Mouse (Mus musculus): ENCODE data around the gene Mxi1.

Mxi1 gene

DNA sequence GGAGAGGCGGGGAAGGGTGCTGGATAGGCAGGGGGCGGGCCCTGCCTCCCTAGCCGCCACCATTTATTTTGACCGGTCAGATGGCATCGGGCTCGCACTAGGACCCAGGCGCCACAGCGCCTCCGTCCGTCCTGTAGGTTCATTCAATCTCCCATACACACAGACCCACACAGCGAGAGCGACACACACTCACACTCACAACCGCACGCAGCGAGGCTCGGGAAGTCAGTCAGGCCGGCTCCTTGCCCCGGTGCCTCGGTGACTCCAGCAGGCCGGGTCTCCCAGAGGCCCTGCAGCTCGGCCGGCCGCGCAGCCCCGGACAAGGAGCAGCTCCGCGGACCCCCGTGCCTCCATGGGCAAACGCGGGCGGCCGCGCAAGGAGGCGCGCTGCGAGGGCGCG is at the start of gene Mxi1:
Gene Mxi1, plus strand, starts transcription at position 171 of the 400 bp plus-strand sequence.
- DNase-seq (ENCODE audit: extremely low spot score, low spot score) = peak; percentile 91

DNA sequence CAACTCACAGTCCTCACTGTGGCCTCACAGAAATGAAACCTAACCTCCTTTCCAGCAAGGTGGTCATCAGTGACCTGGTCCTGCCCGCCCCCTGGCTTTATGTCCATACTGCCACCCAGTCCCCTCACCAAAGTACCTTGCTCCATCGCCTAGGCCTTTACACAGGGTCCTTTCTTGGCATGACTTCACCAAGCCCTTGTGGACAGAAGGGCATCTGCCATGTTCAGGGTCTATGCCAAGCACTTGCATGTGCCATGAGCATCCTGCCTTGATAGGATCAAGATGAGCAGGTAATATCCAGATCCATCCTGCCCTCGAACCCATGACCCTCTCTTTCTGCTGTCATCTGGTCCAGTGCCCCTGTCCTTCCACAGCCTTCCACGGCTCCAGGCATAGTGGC is 49.5 kb upstream of the Mxi1 start:
- no peak for DNase-seq (ENCODE audit: extremely low spot score, low spot score)

DNA sequence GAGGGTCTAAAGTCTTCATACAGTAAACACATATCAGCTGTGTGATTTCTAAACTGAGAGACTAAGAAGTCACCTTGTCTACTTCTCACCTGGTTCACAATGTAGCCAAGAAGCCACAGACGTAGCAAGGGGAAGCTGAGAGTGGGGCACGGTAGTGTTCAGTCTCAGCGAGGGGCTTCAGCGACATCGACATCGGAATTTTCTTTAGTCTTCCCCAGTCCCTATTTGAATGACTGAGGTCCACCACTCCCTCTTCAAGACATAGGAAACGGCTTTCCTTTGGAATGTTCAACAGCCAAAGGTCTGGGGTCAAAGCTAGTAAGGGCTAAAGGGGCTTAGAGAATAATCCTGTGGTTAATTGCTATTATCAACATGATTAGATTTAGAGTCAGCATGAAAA is 48.3 kb upstream of the Mxi1 start:
- no peak for DNase-seq (ENCODE audit: extremely low spot score, low spot score)

DNA sequence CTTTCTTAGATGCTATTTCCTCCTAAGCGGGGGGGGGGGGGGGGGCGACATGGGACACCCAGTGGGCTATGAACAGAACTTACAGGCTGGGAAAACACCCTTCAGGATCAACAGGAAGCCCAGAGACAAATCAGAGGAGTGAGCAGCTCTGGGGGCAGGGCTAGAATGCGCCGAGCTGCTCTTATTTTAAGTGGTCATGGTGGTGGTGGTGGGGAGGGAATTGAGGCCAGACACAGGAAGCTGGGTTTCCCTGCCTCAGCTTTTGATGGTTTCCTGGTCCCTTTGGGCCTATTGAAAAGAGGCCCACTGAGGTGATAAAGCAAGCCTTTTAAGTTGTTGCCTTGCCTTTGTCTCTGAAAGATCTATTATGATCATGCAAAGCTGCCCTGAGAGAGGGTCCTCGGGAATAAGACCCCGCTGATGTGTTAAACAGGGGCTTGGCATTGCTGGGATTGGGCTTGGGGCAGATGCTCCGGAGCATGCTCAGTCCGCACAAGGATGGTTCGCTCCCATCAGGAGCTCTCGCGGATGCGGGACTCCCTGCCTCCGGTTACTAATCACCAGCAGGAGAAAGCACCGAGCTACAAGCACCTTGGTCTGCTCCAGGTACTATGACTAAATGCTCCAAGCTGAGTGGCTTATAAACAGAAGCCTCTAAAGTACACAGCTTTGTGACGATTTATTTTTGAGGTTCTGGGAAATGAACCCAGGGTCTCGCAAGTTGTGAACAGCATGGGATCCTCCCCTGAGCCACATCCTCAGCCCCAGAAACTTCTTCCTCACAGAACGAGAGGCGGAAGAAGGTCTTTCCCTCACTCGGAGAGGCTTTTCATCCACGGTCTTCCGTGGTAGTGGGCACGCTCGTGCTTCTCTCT is 46.2 kb upstream of the Mxi1 start:
- DNase-seq (ENCODE audit: extremely low spot score, low spot score) = no peak

DNA sequence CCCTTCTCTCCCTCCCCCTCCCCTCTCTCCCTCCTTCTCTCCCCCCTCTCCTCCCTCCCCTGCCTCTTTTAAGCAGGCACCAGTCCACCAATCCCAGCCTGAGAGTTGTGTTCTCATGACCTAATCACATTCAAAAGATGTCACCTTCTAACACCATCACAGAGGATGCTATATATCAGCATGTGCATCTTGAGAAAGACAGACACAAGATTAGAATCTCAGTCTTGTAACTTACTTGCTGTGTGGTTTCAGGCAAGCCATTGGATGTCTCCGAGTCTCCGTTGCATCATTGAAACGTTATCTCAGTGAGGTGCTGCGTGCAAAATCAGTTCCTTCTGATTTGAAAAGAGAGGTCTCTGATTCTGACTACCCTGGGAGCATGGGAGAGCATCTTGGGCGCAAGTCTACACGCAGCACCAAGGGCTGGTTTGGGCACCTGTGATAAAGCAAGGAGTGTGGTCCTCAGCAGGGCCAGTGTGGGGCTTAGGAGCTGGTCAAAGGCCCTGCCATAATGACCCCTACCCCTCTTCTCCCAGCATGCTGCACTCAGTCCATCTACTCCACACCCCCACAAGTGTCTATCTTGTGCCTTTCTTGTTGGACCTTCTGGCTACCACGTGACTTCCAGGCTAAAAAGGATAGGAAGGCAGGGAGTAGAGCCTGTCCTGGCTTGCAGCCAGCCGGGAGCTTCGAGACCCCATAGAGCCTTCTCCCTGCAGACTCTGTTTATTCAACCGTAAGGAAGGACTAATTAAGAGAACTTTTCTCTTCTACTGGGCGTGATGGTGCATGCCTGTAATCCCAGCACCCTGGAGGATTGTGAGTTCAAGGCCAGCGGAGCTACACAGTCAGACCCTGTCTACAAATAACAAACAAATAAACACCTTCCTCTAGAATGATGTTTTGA is 45.2 kb upstream of the Mxi1 start:
- DNase-seq (ENCODE audit: extremely low spot score, low spot score) = no peak

DNA sequence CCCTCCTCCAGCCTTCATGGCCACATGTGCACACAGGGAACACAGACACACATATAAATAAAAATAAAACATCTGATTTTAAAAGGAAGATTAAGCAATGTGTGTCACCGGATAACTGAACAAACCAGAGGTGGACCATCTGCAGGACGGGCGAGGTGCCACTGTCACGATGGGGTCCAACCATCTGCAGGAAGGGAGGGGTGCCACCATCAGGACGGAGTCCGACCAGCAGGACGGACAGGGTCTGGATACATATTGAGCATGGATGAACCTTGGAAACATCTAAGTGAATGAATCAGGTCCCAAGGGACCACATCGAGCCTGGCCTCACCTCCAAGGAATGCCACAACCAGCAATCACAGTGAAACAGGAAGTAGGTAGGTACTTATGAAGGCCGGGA is 43.0 kb upstream of the Mxi1 start:
- DNase-seq (ENCODE audit: extremely low spot score, low spot score) = no peak

DNA sequence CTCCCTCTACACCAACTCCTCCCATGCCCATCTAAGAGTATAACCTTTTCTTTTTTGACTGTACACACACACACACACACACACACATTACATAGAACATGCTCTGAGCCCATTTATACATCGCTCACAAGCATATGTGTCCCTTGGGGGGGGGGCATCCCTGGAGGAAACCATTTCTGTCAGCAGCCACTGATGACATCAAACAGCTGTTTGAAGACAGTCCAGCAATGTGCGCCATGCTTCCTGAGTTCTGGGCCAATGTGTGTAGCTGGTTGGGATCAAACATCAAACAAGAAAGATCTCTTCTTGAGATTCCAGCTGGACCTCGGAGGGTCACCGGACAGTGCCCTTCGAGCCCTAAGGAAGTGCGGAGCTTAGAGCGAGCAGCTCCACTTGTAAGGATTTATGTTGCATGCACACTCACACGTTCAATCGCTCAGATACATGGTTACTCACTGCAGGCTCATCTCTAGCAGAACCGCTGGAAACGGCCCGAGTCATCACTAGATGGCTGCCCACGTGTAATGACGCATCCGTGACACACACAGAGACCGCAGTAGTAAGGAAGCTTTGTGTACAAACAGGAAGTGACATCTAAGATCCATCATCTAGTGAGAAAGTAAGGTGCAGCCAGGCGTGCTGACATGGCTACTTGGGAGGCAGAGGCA is 37.1 kb upstream of the Mxi1 start:
- no peak for DNase-seq (ENCODE audit: extremely low spot score, low spot score)

DNA sequence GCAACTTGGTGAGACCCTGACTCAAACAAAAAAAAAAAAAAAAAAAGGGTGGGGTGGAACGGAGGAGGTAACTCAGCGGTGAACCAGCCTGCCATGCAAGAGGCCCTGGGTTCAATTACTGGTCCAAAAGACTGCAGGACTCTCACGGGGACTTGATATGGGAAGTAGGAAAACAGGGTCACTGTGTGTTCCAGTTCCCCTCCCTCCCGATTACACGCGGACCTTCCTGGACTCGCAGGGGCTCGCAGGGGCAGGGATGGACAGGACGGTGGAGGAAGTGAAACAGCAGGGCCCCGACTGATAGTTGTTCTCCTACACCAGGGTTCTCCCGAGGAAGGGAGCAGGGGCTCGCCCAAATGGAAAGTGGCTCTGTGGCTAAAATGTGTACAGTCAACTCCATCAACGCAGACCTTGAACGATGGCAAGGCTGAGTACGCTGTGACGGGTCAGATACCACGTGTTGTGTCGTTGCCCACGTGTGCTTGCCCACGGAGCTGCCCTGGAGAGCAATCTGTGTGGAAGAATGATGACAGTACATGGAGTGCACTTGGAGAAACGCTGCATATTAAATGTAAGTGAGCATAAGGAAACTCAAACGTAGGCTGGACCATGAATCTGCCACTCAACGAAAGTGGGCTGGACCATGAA is 36.4 kb upstream of the Mxi1 start:
- DNase-seq (ENCODE audit: extremely low spot score, low spot score) = no peak

DNA sequence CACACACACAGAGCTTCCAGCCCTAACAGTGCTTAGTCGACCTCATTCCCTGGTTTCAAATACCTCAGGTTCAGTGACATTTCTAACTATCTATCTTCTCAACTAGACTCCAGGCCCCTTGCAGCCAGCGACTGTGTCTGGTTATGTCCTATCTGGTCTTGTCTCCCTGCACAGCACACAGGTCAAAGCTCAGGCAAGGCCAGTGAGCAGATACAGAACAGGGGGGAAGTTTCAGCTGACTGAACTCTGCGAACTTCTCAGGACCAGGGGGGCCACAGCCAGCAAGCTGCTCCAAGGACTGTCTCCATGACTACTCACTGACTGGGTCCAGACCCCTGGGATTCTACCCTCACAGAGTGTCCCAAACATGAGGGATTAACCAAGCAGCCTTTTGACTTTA is 35.1 kb upstream of the Mxi1 start:
- DNase-seq (ENCODE audit: extremely low spot score, low spot score) = no peak

DNA sequence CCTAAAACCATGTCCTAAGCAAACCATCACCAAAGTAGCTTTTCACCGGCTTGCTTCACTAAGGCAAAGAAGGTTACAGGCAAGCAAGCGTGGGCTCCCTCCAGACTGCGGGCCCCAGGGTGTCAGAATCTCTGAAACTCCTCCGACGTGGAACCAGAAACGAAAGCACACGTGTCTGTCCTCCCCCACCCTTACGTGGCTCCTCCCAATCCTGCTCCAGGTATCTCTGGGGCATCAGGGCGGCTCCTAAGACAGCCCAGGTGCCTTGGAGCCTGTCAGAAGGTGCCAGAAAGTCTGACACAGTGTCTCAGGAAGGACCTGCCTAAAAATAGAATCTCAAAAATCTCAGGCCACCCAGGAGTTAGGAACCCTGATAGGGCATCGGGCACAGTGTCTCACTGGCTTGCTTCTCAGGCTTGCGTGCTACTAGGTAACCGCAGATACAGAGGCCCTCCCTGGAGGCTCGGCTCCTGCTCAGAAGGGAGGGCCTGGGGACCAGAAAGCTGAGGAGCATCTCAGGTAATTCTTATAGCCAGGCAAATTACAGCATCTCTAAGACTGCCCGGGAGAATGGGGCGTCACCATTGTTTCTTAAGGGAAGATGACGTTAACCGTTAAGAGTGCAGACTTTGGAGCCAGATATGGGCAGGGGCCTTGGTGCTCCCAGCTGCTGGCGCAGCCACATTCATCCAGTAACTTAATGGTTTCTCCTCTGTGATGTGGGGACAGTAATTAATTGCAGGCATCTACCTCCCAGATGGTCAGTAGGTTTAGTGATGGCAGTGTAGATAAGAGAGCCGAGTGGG is 33.2 kb upstream of the Mxi1 start:
- DNase-seq (ENCODE audit: extremely low spot score, low spot score) = no peak

DNA sequence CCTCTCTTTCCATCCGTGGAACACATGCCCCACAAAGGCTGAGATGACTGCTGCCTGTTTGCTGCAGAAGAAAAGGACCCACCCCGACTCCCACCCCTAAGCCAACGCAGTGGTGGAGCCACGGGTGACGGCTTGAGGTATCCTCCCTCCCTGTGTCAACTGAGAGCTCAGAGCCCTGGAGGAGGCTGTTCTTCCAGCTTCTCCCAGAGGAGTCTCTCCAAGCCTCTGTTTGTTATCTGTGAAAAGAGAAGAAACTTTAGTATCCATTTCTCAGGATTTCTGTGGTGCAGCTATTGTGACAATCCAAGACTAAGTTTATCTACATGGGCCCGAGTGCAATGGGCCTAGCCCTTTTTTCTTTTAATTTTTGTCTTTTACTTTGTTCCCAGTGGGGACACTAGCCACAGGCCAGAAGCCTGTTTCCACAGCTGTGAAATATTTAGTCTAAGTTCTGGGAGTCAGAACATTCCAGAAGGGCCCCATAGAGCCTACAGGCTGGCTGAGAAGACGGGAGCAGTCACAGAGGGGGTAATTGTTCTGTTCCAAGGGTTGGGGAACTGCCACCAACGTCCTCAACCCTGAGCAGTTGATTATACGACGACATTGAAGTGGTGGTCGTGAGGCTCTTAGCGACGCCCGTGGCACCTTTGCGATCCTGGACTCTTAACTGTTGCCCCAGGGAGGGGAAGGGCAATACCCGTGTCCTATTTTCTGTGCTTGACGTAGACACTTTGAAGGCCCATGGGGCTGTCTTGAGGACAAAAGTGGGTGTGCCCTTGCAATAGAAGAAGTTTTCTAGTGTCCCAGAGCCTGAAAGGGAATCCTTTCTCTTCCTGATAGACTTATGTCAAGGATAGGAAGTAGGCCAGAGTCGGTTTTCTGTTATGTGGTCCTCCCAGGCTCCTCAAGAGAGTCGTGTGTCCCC is 31.6 kb upstream of the Mxi1 start:
- no peak for DNase-seq (ENCODE audit: extremely low spot score, low spot score)

DNA sequence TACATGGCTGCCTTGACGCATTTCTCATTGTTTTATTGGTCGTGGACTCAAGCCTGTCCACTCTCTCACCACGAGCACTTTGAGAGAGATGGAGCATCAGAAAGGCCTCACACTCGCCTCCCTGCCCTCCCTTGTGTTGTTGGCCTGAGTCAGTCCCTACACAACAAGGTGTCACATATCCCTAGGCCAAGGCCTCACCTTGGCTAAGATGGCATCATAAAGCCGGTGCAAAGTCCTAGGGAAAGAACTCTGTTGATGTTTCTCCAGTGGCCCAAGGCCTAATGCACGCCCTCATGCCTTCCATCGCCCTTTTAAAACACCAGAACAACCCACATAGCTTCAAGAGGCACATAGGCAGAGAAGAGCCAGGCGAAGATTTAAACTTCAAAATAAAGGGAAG is 30.1 kb upstream of the Mxi1 start:
- no peak for DNase-seq (ENCODE audit: extremely low spot score, low spot score)

DNA sequence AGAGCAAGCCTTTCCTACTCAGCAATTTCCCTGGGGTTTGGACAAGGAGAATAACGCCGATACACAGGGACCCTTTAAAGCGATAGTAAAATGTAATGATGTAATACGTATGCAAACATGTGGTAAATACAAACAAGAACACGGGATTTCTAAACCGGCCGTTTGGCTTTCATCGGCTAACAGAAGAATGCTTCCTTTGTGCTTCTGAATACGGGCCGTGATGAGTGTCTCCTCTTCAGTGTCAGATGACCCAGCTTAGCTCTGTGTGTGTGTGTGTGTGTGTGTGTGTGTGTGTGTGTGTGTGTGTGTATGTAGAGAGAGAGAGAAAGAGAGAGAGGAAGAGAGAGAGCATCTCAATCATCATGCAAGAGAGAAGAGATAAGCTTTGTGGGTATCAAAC is 27.7 kb upstream of the Mxi1 start:
- DNase-seq (ENCODE audit: extremely low spot score, low spot score) = no peak

DNA sequence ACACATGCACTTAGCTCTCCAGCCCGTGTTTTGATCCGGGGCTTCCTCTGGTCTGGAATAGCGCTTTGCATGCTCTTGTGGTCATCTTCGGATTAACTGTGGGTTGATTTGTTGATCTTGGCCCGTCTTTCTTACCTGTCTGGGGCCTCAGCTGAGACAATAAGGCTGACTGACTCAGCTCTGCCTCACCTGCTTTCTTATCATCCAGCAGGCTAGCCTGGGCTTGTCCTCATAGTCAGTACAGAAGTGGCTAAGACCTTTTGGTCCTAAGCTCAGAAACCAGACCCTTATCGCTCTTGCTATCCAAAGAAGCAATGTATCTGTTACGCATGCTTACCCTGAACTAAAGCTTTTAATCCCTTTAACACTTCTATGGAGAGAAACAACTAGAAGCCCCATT is 26.6 kb upstream of the Mxi1 start:
- no peak for DNase-seq (ENCODE audit: extremely low spot score, low spot score)

DNA sequence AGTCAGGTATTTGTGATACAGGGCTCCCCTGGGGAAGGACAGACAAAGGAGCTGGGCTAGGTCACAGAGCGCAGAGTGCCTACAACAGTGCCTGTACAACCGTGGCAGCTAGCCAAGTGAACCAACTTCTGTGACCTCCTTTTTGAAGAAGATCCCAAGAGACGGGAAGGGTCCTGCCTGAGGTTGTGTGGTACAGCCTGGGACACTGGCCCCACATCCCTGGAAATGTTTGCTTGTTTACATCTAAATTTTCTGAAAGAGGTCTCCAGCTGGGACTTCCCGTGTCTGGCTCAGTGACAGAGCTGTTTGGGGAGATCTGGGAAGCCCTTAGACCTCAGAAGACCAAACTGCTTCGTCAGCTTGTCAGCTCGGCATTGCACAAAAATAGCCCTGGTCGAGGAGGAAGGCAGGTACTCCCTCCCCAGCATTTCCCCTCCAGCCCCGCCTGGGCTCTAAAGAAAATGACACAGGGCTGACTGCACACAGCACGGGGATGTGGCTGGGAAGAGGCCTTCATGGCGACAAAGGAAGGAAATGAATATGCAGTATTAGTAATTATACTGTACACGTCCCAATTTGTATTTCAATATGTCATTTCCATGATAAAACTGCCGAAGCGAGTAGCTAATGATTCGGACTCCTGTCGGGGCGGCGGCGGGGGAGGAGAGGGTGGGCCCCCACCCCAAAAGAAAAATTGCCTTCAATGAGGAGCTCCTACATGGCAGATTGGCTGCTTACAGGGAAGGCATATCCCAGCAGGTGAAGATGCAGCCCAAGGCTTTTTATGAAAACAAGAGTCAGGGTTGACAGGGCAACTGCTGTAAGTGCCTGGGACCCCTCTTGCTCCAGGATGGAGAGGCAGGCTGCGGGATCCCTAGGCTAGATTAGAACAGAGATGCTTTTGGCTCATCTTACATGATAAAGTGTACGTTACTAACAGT is 25.8 kb upstream of the Mxi1 start:
- DNase-seq (ENCODE audit: extremely low spot score, low spot score) = no peak

DNA sequence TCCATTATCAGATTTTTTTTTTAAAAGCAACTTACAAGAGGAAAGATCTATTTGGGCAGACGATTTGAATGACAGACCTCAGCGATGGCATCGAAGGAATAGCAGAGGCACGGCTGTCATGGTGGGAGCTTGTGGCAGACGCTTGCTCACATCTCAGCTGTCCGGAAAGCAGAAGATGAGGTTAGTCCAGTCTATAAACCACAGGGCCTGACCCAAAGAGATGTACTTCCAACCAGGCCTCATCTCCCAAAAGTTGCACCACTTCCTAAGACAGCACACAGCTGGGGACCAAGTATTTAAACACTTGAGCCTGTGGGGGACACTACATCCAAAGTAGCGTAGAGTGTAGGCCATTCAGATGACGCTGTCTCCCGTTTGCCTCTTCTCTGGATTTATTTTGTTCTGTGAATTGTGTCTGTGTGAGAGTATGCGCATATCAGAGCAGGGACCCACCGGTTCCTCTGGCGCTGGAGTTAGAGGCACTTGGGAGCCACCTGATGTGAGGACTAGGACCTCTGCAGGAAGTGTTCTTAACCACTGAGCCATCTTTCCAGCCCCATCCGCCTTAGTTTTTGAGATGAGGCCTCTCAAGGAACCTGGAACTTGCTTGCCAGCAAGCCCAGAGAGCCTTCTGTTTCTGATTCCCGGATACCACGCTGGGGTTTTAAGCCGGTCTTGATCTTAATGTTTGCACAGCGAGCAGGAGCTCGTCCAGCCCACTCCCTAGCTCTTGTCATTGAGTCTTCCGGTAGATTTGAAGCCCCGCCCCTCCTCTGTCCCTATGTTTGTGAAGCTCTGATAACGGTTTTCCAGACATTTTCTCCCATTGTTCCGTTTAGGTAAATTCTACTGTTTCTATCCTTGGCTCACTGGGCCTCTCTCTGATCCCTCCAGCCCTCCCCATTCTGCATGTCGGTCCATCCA is 13.7 kb upstream of the Mxi1 start:
- no peak for DNase-seq (ENCODE audit: extremely low spot score, low spot score)

DNA sequence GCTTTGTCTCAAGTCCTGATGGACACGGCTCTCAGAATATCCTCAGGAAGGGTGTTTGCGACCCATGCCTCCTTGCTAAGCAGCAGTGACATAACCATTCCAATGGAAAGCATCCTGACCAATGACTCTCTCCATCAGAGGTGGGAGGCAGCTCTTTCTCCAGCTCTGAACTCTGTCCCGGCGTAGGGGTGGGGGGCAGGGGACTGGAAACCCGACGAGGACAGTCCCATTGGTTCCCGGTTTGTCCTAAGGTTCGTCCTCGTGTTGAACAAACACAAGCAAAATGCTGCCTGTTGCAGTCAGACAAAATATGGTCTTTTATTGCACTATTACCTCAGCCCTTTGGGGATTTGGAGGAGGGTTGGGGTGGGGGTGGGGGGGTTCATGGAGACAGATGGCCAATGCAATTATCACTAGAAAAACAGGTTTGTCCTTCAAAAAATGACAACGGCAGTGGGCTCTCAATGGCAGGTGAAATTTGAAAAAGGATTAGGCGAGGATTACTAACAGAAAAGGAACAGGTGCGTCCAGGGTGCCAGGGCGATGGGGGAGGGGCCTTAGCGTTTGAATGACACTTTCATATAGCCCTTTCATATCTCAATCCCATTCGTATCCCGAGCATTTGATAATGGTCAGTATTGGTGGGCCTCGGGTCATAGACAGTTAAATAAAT is 11.0 kb upstream of the Mxi1 start:
- DNase-seq (ENCODE audit: extremely low spot score, low spot score) = no peak
